Mouse (Mus musculus): ENCODE measurements at regions not wholly inside any gene's neighbourhood (a gene's known extent, or its start where the extent isn't known, plus 50 kb on each side); places are given as distances from the start of the nearest gene placed in this dataset.
A peak's percentile ranks its signal among the peaks of the same experiment; 100 is the strongest.

- no peak overlapping the region for H3K9ac ChIP-seq
- 79% methylated on average over 8 of the region's 8 CpGs for WGBS
- no peaks in the 10 kb centered on the region for H3K36me3 ChIP-seq
- ATAC-seq (ENCODE audit: extremely low read depth, insufficient number of reproducible peaks, low FRiP score, low TSS enrichment) = no peak
- H3K4me1 ChIP-seq = peaks cover 9% of the 10 kb centered on the region; the same call in 1 of the 2 replicates
- no peak overlapping the region for H3K4me3 ChIP-seq
- no peak overlapping the region for H3K4me2 ChIP-seq
- H3K27ac ChIP-seq (replicated peaks) = no peak overlapping the region
- peaks cover 87% of the 10 kb centered on the region for H3K27me3 ChIP-seq (replicated peaks)
- H3K9me3 ChIP-seq = no peaks in the 10 kb centered on the region
These were observed 224.3 kb downstream of the Rybp start for GRCm38 (mm10) chr6:100062961-100063360.

GRCm38 (mm10) chr6:100059803-100060202 lies 227.5 kb downstream of the Rybp start:
- Histone ChIP-seq H3K4me1 (peaks cover 9% of the 10 kb centered on the region; the same call in 1 of the 2 replicates), H3K4me3 (no peak overlapping the region), H3K9me3 (no peaks in the 10 kb centered on the region), H3K4me2 (no peak overlapping the region), H3K27me3 (replicated peaks) (peaks cover 90% of the 10 kb centered on the region), H3K36me3 (no peaks in the 10 kb centered on the region), H3K9ac (no peak overlapping the region), H3K27ac (replicated peaks) (no peak overlapping the region)
- ATAC-seq (ENCODE audit: extremely low read depth, insufficient number of reproducible peaks, low FRiP score, low TSS enrichment) = no peak
- 48% methylated on average over 8 of the region's 8 CpGs for WGBS

- H3K4me3 ChIP-seq = no peak overlapping the region
- no peaks in the 10 kb centered on the region for H3K36me3 ChIP-seq
- H3K4me1 ChIP-seq = peaks cover 30% of the 10 kb centered on the region
- no peaks in the 10 kb centered on the region for H3K9me3 ChIP-seq
- no peak for ATAC-seq (ENCODE audit: extremely low read depth, insufficient number of reproducible peaks, low FRiP score, low TSS enrichment)
- peaks cover 97% of the 10 kb centered on the region for H3K27me3 ChIP-seq (replicated peaks)
- no peak overlapping the region for H3K4me2 ChIP-seq
- no peak overlapping the region for H3K9ac ChIP-seq
- WGBS = 48% methylated on average over 5 of the region's 5 CpGs
- no peak overlapping the region for H3K27ac ChIP-seq (replicated peaks)
These were observed 231.3 kb downstream of the Rybp start for GRCm38 (mm10) chr6:100055980-100056379.

GRCm38 (mm10) chr6:100052955-100053795 lies 234.1 kb downstream of the Rybp start:
- no peak overlapping the region for H3K9ac ChIP-seq
- H3K4me2 ChIP-seq = no peak overlapping the region
- peaks cover 99% of the 10 kb centered on the region for H3K27me3 ChIP-seq (replicated peaks)
- H3K4me1 ChIP-seq = peaks cover 21% of the 10 kb centered on the region
- no peak overlapping the region for H3K27ac ChIP-seq (replicated peaks)
- 45% methylated on average over 8 of the region's 8 CpGs for WGBS
- H3K9me3 ChIP-seq = no peaks in the 10 kb centered on the region
- no peak for ATAC-seq (ENCODE audit: extremely low read depth, insufficient number of reproducible peaks, low FRiP score, low TSS enrichment)
- no peak overlapping the region for H3K4me3 ChIP-seq
- H3K36me3 ChIP-seq = no peaks in the 10 kb centered on the region

GRCm38 (mm10) chr6:100052406-100052805 lies 234.9 kb downstream of the Rybp start:
- 77% methylated on average over 4 of the region's 4 CpGs for WGBS
- H3K9me3 ChIP-seq = no peaks in the 10 kb centered on the region
- no peak overlapping the region for H3K4me3 ChIP-seq
- no peak overlapping the region for H3K4me2 ChIP-seq
- peaks cover 99% of the 10 kb centered on the region for H3K27me3 ChIP-seq (replicated peaks)
- H3K36me3 ChIP-seq = no peaks in the 10 kb centered on the region
- H3K9ac ChIP-seq = no peak overlapping the region
- peaks cover 21% of the 10 kb centered on the region for H3K4me1 ChIP-seq
- ATAC-seq (ENCODE audit: extremely low read depth, insufficient number of reproducible peaks, low FRiP score, low TSS enrichment) = no peak
- H3K27ac ChIP-seq (replicated peaks) = no peak overlapping the region

- no peak overlapping the region for H3K4me3 ChIP-seq
- no peak overlapping the region for H3K4me2 ChIP-seq
- H3K9ac ChIP-seq = no peak overlapping the region
- no peak overlapping the region for H3K27ac ChIP-seq (replicated peaks)
- peaks cover 100% of the 10 kb centered on the region for H3K27me3 ChIP-seq (replicated peaks)
- H3K4me1 ChIP-seq = peaks cover 36% of the 10 kb centered on the region
- WGBS = 78% methylated on average over 3 of the region's 3 CpGs
- no peaks in the 10 kb centered on the region for H3K36me3 ChIP-seq
- ATAC-seq (ENCODE audit: extremely low read depth, insufficient number of reproducible peaks, low FRiP score, low TSS enrichment) = no peak
- H3K9me3 ChIP-seq = no peaks in the 10 kb centered on the region
These were observed 238.2 kb downstream of the Rybp start for GRCm38 (mm10) chr6:100049036-100049435.

GRCm38 (mm10) chr6:100046186-100046990 lies 240.9 kb downstream of the Rybp start:
- H3K4me2 ChIP-seq = no peak overlapping the region
- ATAC-seq (ENCODE audit: extremely low read depth, insufficient number of reproducible peaks, low FRiP score, low TSS enrichment) = no peak
- no peaks in the 10 kb centered on the region for H3K36me3 ChIP-seq
- H3K27ac ChIP-seq (replicated peaks) = no peak overlapping the region
- H3K9me3 ChIP-seq = no peaks in the 10 kb centered on the region
- no peak overlapping the region for H3K4me3 ChIP-seq
- 21% methylated on average over 12 of the region's 12 CpGs for WGBS
- no peak overlapping the region for H3K9ac ChIP-seq
- peaks cover 100% of the 10 kb centered on the region for H3K27me3 ChIP-seq (replicated peaks)
- H3K4me1 ChIP-seq = peaks cover 21% of the 10 kb centered on the region

GRCm38 (mm10) chr6:100045109-100045508 lies 242.2 kb downstream of the Rybp start:
- Histone ChIP-seq H3K4me1 (peaks cover 32% of the 10 kb centered on the region), H3K4me3 (no peak overlapping the region), H3K36me3 (no peaks in the 10 kb centered on the region), H3K9ac (no peak overlapping the region), H3K4me2 (no peak overlapping the region), H3K27me3 (replicated peaks) (peaks cover 95% of the 10 kb centered on the region), H3K9me3 (no peaks in the 10 kb centered on the region), H3K27ac (replicated peaks) (no peak overlapping the region)
- no peak for ATAC-seq (ENCODE audit: extremely low read depth, insufficient number of reproducible peaks, low FRiP score, low TSS enrichment)
- 75% methylated on average over 6 of the region's 6 CpGs for WGBS

GRCm38 (mm10) chr6:100041161-100041560 lies 246.1 kb downstream of the Rybp start:
- H3K4me1 ChIP-seq = peaks cover 25% of the 10 kb centered on the region
- H3K27ac ChIP-seq (replicated peaks) = 0 out of 2 replicates have a peak overlapping the region, but pooled peaks have one; percentile 32
- no peak overlapping the region for H3K4me3 ChIP-seq
- H3K9ac ChIP-seq = no peak overlapping the region
- WGBS = 37% methylated on average over 5 of the region's 5 CpGs
- peak overlapping the region; percentile 32 for H3K4me2 ChIP-seq
- ATAC-seq (ENCODE audit: extremely low read depth, insufficient number of reproducible peaks, low FRiP score, low TSS enrichment) = no peak
- peaks cover 89% of the 10 kb centered on the region for H3K27me3 ChIP-seq (replicated peaks)
- no peaks in the 10 kb centered on the region for H3K9me3 ChIP-seq
- H3K36me3 ChIP-seq = no peaks in the 10 kb centered on the region

GRCm38 (mm10) chr6:100040459-100040984 lies 246.8 kb downstream of the Rybp start:
- no peak for ATAC-seq (ENCODE audit: extremely low read depth, insufficient number of reproducible peaks, low FRiP score, low TSS enrichment)
- Histone ChIP-seq H3K4me1 (peaks cover 20% of the 10 kb centered on the region), H3K36me3 (no peaks in the 10 kb centered on the region), H3K4me3 (no peak overlapping the region), H3K27me3 (replicated peaks) (peaks cover 89% of the 10 kb centered on the region), H3K4me2 (peak overlapping the region; percentile 32), H3K9me3 (no peaks in the 10 kb centered on the region), H3K9ac (no peak overlapping the region), H3K27ac (replicated peaks) (0 out of 2 replicates have a peak overlapping the region, but pooled peaks have one; percentile 32)
- WGBS = 4% methylated on average over 7 of the region's 7 CpGs

- Histone ChIP-seq H3K27me3 (replicated peaks) (peaks cover 98% of the 10 kb centered on the region), H3K4me2 (no peak overlapping the region), H3K27ac (replicated peaks) (no peak overlapping the region), H3K36me3 (no peaks in the 10 kb centered on the region), H3K4me3 (no peak overlapping the region), H3K4me1 (no peaks in the 10 kb centered on the region), H3K9me3 (no peaks in the 10 kb centered on the region), H3K9ac (no peak overlapping the region)
- 76% methylated on average over 10 of the region's 10 CpGs for WGBS
- no peak for ATAC-seq (ENCODE audit: extremely low read depth, insufficient number of reproducible peaks, low FRiP score, low TSS enrichment)
These were observed 254.6 kb downstream of the Rybp start for GRCm38 (mm10) chr6:100032701-100033100.

Data from heart, embryonic 13.5 days (tissue).